Mouse (Mus musculus) midbrain, embryonic 12.5 days (tissue): Measurements from ENCODE around the gene Bmp7. TPM values are rescaled to one million over a fixed set of nuclear protein-coding genes. Genes with fewer than 3 reads are reported as not detected.
A peak's percentile ranks its signal among the peaks of the same experiment; 100 is the strongest.

Source experiments
- ATAC-seq: fragments of 200-750 bp; cut with Nextera tagmentation; 2 replicates; pipeline ENCODE4 v1.8.0; 2017; ENCODE audit warnings: low read depth, moderate TSS enrichment, moderate library complexity; ENCODE audit not compliant: low FRiP score
- H3K27ac ChIP-seq: fragments of 300-500 bp; sonication (generic); replicated peaks from 2 replicates; pipeline ENCODE4 v1.5.1; 2016; ENCODE audit warnings: mild to moderate bottlenecking
- H3K27me3 ChIP-seq: fragments of 300-500 bp; sonication (generic); 2 replicates; pipeline ENCODE4 v1.6.1; 2016; ENCODE audit warnings: mild to moderate bottlenecking
- H3K36me3 ChIP-seq: fragments of 300-500 bp; sonication (generic); 2 replicates; pipeline ENCODE4 v1.6.1; 2016
- H3K4me1 ChIP-seq: fragments of 300-500 bp; sonication (generic); 2 replicates; pipeline ENCODE4 v1.6.1; 2016
- H3K4me2 ChIP-seq: fragments of 300-500 bp; sonication (generic); replicated peaks from 2 replicates; pipeline ENCODE4 v1.6.1; 2016; ENCODE audit warnings: mild to moderate bottlenecking, moderate library complexity
- H3K4me3 ChIP-seq: fragments of 300-500 bp; sonication (generic); 2 replicates; pipeline ENCODE4 v1.5.1; 2016; ENCODE audit warnings: mild to moderate bottlenecking
- H3K9ac ChIP-seq: fragments of 300-500 bp; sonication (generic); replicated peaks from 2 replicates; pipeline ENCODE4 v1.6.1; 2016; ENCODE audit warnings: mild to moderate bottlenecking, moderate library complexity
- H3K9me3 ChIP-seq: fragments of 300-500 bp; sonication (generic); 2 replicates; pipeline ENCODE4 v1.6.1; 2016; ENCODE audit warnings: mild to moderate bottlenecking
- WGBS: fragments of 180-500 bp; shearing (Covaris S2); methylation state at CpG from one replicate; pipeline ENCODE4 v1.1.7; 2016; 5-methylcytosine and 5-hydroxymethylcytosine counted together
- polyA plus RNA-seq: library from polyadenylated mRNA; unstranded; fragments of >200 nt; fragmentation: Nextera tagmentation; extraction: Ambion mirVana; gene quantifications from 2 replicates; pipeline ENCODE4 v1.2.1, GENCODE M21; 2016

Bmp7 gene
- polyA plus RNA-seq, 1 experiment from 2014 or later: 17.5 TPM

- H3K36me3 ChIP-seq: no peaks in the 10 kb centered on the region
- no peaks in the 10 kb centered on the region for H3K9me3 ChIP-seq
- WGBS: 65% methylated on average over 4 of the region's 4 CpGs
- no peak overlapping the region for H3K27ac ChIP-seq
- H3K4me2 ChIP-seq: no peak overlapping the region
- ATAC-seq: no peak
- H3K9ac ChIP-seq: no peak overlapping the region
- H3K4me3 ChIP-seq: no peak overlapping the region
- H3K4me1 ChIP-seq: 0 out of 2 replicates have a peak, but pooled peaks cover 3% of the 10 kb centered on the region
- H3K27me3 ChIP-seq: no peaks in the 10 kb centered on the region; the same call in 1 of the 2 replicates
Observed at GRCm38 (mm10) chr2:172842306-172842705, 97.8 kb downstream of the Bmp7 start.

- H3K36me3 ChIP-seq: no peaks in the 10 kb centered on the region
- H3K27me3 ChIP-seq: no peaks in the 10 kb centered on the region
- WGBS: 53% methylated on average over 11 of the region's 11 CpGs
- no peak overlapping the region for H3K27ac ChIP-seq
- no peak for ATAC-seq
- H3K4me3 ChIP-seq: no peak overlapping the region
- H3K4me1 ChIP-seq: 0 out of 2 replicates have a peak, but pooled peaks cover 3% of the 10 kb centered on the region
- no peak overlapping the region for H3K4me2 ChIP-seq
- H3K9ac ChIP-seq: no peak overlapping the region
- no peaks in the 10 kb centered on the region for H3K9me3 ChIP-seq
Observed at GRCm38 (mm10) chr2:172840905-172841750, 99.0 kb downstream of the Bmp7 start.

- WGBS: 31% methylated on average over 10 of the region's 10 CpGs
- Histone ChIP-seq H3K4me1 (no peaks in the 10 kb centered on the region), H3K27me3 (no peaks in the 10 kb centered on the region), H3K9me3 (no peaks in the 10 kb centered on the region), H3K4me2 (no peak overlapping the region), H3K36me3 (no peaks in the 10 kb centered on the region), H3K27ac (no peak overlapping the region), H3K9ac (no peak overlapping the region), H3K4me3 (no peak overlapping the region)
- ATAC-seq: no peak
Observed at GRCm38 (mm10) chr2:172839317-172839980, 100.7 kb downstream of the Bmp7 start.

DNA sequence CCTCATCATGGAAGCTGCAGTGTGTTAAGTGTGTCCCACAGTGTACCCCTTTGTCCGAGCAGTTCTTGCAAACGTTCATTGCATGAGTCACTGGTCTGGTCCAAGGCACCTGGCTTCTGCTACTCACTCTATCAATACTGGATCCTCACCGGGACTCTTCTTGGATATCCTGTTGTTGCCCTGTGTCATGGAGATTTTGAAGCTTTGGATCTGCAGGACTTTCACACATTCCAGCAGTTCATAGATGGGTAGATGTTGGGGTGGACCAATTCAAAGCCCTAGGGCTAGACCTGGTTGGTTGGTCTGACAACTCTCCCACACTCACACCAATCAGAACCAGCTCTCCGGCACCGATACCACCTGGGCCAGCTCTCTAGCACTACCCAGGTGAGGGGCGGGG is 103.6 kb downstream of the Bmp7 start:
- no peak overlapping the region for H3K4me2 ChIP-seq
- H3K4me1 ChIP-seq: no peaks in the 10 kb centered on the region; the same call in 1 of the 2 replicates
- H3K27ac ChIP-seq: no peak overlapping the region
- H3K27me3 ChIP-seq: no peaks in the 10 kb centered on the region
- 88% methylated on average over 6 of the region's 6 CpGs for WGBS
- H3K4me3 ChIP-seq: no peak overlapping the region
- no peaks in the 10 kb centered on the region for H3K9me3 ChIP-seq
- H3K9ac ChIP-seq: no peak overlapping the region
- no peak for ATAC-seq
- H3K36me3 ChIP-seq: no peaks in the 10 kb centered on the region

- Histone ChIP-seq H3K27me3 (peaks cover 9% of the 10 kb centered on the region; the same call in 1 of the 2 replicates), H3K9ac (no peak overlapping the region), H3K27ac (no peak overlapping the region), H3K4me2 (no peak overlapping the region), H3K9me3 (no peaks in the 10 kb centered on the region), H3K4me1 (no peaks in the 10 kb centered on the region; the same call in 1 of the 2 replicates), H3K4me3 (no peak overlapping the region), H3K36me3 (no peaks in the 10 kb centered on the region)
- no peak for ATAC-seq
- 37% methylated on average over 2 of the region's 2 CpGs for WGBS
Observed at GRCm38 (mm10) chr2:172833196-172833595, 106.9 kb downstream of the Bmp7 start.

DNA sequence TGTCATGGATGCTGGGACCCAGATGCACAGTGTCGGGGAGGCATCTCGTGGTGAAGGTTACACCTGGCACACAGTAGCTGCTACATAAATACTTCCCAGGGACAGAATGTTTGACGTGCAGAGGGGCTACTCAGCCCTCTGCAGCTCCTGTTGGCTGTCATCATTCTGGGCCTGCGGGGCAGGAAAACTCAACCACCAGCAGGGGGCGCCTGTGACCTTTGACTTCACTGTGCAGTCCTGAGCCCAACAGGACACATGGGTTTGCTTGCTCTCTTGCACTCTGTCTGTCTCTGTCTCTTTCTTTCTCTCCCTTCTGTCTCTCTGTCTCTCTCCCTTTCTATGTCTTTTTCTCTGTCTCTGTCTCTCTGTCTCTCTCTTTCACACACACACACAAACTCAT is 108.4 kb downstream of the Bmp7 start:
- H3K4me2 ChIP-seq: no peak overlapping the region
- H3K4me1 ChIP-seq: no peaks in the 10 kb centered on the region; the same call in 1 of the 2 replicates
- H3K9me3 ChIP-seq: no peaks in the 10 kb centered on the region
- H3K36me3 ChIP-seq: no peaks in the 10 kb centered on the region
- no peak overlapping the region for H3K4me3 ChIP-seq
- no peak overlapping the region for H3K9ac ChIP-seq
- no peak overlapping the region for H3K27ac ChIP-seq
- peak; percentile 64 for ATAC-seq
- H3K27me3 ChIP-seq: peaks cover 24% of the 10 kb centered on the region
- WGBS: 19% methylated on average over 5 of the region's 5 CpGs

DNA sequence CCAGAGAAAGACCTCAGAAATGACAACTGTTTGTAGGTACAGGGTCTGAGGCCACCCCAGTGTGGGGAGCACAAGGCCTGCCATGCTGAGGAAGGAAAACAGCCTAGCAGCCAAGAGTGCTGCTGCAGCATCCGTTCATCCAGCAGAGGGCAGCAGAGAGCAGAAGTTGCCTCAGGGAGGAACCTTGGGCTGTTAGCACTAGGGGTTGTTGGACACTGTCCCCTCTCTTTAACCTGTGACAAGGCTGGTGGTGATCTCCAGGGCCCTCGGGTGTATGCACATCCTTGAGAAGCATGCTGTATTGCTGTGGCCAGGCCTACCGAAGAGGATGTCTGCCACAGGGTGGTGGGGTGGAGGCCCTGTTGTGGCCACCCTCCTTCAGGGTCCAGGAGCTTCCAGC is 109.0 kb downstream of the Bmp7 start:
- Histone ChIP-seq H3K4me2 (no peak overlapping the region), H3K36me3 (no peaks in the 10 kb centered on the region), H3K27ac (no peak overlapping the region), H3K9me3 (no peaks in the 10 kb centered on the region), H3K9ac (no peak overlapping the region), H3K4me1 (no peaks in the 10 kb centered on the region; the same call in 1 of the 2 replicates), H3K4me3 (no peak overlapping the region), H3K27me3 (peaks cover 30% of the 10 kb centered on the region)
- 14% methylated on average over 3 of the region's 3 CpGs for WGBS
- ATAC-seq: peak; percentile 48

DNA sequence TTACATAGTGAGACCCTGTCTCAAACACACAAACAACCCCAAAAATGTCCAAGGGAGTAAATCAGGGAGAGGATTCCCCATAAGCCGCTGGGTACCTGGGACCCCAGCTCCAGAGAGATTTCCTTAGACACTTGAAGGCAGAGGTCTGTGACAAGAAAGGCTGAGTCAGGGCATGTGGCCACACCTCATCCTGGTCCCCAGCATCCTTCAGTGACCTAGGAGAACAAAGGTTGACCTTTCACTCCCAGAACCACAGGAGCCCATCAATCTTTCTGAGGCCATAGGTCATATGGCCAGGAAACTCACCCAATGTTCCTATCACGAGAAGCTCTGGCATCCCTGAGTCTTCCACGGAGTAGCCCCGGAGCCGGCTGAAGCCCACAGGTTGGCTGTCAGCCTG is 111.9 kb downstream of the Bmp7 start:
- no peak overlapping the region for H3K4me2 ChIP-seq
- WGBS: 64% methylated on average over 5 of the region's 5 CpGs

GRCm38 (mm10) chr2:172827564-172827963 is 112.6 kb downstream of the Bmp7 start:
- ATAC-seq: no peak
- WGBS: 64% methylated on average over 7 of the region's 7 CpGs

More for the DNA sequence above, 111.9 kb downstream of the Bmp7 start:
- H3K4me3 ChIP-seq: no peak overlapping the region
- no peaks in the 10 kb centered on the region for H3K9me3 ChIP-seq
- no peaks in the 10 kb centered on the region for H3K36me3 ChIP-seq
- no peak overlapping the region for H3K27ac ChIP-seq
- H3K9ac ChIP-seq: no peak overlapping the region
- peaks cover 58% of the 10 kb centered on the region for H3K27me3 ChIP-seq
- no peak for ATAC-seq
- peaks cover 6% of the 10 kb centered on the region; the same call in 1 of the 2 replicates for H3K4me1 ChIP-seq

GRCm38 (mm10) chr2:172825785-172826145 is 114.4 kb downstream of the Bmp7 start:
- Histone ChIP-seq H3K36me3 (no peaks in the 10 kb centered on the region), H3K9me3 (no peaks in the 10 kb centered on the region), H3K9ac (no peak overlapping the region), H3K4me3 (no peak overlapping the region), H3K27me3 (peaks cover 80% of the 10 kb centered on the region), H3K4me2 (no peak overlapping the region), H3K27ac (no peak overlapping the region), H3K4me1 (0 out of 2 replicates have a peak, but pooled peaks cover 6% of the 10 kb centered on the region)
- 90% methylated on average over 11 of the region's 11 CpGs for WGBS
- ATAC-seq: no peak

More at GRCm38 (mm10) chr2:172827564-172827963, 112.6 kb downstream of the Bmp7 start:
- Histone ChIP-seq H3K4me1 (0 out of 2 replicates have a peak, but pooled peaks cover 6% of the 10 kb centered on the region), H3K27ac (no peak overlapping the region), H3K36me3 (no peaks in the 10 kb centered on the region), H3K4me3 (no peak overlapping the region), H3K4me2 (no peak overlapping the region), H3K27me3 (peaks cover 64% of the 10 kb centered on the region), H3K9me3 (no peaks in the 10 kb centered on the region), H3K9ac (no peak overlapping the region)

DNA sequence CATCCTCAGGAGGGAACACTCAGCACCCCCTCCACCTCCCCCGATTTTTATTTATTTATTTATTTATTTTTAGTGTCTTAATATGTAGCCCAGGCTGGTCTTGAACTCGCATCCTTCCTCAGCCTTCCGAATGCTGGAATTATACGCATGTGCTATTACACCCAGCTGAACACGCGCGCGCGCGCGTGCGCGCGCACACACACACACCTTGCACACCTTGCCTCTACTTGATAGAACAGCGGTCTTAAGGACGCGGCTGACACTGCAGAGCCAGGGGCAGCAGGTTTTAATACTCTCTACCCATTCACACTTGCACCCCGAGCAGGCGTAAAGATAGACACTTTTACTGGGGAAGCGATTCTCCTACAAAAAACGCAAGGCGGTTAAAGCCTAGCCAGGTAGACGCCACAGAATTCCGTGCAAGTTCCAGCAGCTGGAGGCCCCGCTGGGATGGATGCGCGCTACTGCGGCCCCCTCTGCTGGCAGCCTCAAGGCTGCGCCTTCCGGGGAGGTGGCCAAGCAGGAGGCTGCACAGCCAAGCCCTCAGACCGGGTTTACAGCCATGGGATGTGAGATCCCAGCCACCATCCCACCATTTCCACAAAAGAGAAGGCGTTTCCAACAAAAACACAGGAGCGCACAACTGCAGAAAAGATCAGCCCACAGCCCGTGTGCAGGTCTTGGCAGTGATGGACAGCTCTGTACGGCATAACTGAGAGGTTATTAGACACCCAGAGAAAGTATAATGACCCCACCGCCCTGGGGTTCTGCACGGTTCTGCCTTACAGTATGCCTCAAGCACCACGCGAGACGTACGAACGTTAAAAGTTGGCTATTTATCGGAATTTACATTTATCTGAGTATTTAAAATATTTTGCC is 115.0 kb downstream of the Bmp7 start:
- 18% methylated on average over 43 of the region's 43 CpGs for WGBS
- Histone ChIP-seq H3K4me3 (peak overlapping the region; percentile 15; the same call in 1 of the 2 replicates), H3K27me3 (peaks cover 79% of the 10 kb centered on the region), H3K27ac (no peak overlapping the region), H3K4me2 (peak overlapping the region; percentile 36), H3K9me3 (no peaks in the 10 kb centered on the region), H3K4me1 (0 out of 2 replicates have a peak, but pooled peaks cover 6% of the 10 kb centered on the region), H3K36me3 (no peaks in the 10 kb centered on the region), H3K9ac (no peak overlapping the region)
- ATAC-seq: no peak; the same call in 1 of the 2 replicates
